Mouse (Mus musculus) liver, adult 2 months (tissue): Measurements from ENCODE around the gene Aldh1l2.

ENCODE experiments used
- CTCF ChIP-seq: fragments of 200-500 bp; IDR thresholded peaks from 2 replicates; pipeline ENCODE4 v1.5.1; 2011; ENCODE audit warnings: low read depth, low read length, control low read depth
- POLR2A ChIP-seq: fragments of 200-500 bp; IDR thresholded peaks from 2 replicates; pipeline ENCODE4 v1.6.1; 2011; ENCODE audit warnings: low read length, control low read depth; ENCODE audit not compliant: insufficient read depth; ENCODE audit errors: extremely low read depth

- no peak for TF ChIP-seq CTCF
- no peak for TF ChIP-seq POLR2A
These were observed 29.1 kb upstream of the Aldh1l2 start for GRCm38 (mm10) chr10:83563005-83563404.
